Mouse (Mus musculus): Measurements from ENCODE around the gene Wnk1.

DNA sequence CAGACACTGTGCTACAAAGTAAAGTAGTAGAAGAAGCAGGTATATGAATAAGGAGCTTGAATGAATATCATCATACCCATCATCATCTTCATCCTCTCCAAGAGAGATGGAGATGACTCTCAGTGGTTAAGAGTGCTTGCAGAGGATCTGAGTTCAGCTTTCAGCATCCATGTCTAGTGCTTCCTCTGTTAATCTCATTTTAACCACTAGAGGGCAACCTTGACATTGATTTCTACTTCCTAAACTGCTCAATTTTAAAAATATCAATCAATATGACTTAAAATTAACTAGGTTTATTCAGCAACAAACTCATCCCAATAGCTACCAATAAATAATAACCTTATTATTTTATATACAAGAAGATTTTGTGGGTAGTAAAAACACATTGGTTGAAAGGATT is 36.8 kb downstream of the Wnk1 start:
- TF ChIP-seq CTCF (IDR thresholded peaks at IDR 0.05; ENCODE audit: low read depth, low read length) (no peak), POLR2A (IDR thresholded peaks at IDR 0.05; ENCODE audit: borderline replicate concordance, low read depth, low read length) (no peak)
